Mouse (Mus musculus): ENCODE results near the gene Eif4e1b. TPM values are rescaled to one million over a fixed set of nuclear protein-coding genes. Genes with fewer than 3 reads are reported as not detected.

Gene Eif4e1b
- polyA plus RNA-seq, 1 experiment from 2014 or later, result not detected

- Histone ChIP-seq H3K4me1 (peaks cover 25% of the 10 kb centered on the region), H3K36me3 (no peaks in the 10 kb centered on the region), H3K4me3 (no peak overlapping the region), H3K27ac (replicated peaks) (no peak overlapping the region), H3K9me3 (replicated peaks) (no peaks in the 10 kb centered on the region), H3K27me3 (ENCODE audit: low read depth, poor library complexity, severe bottlenecking) (peaks cover 90% of the 10 kb centered on the region)
- DNase-seq (ENCODE audit: low spot score), result no peak
- WGBS, result 79% methylated on average over 16 of the region's 16 CpGs
Measured at GRCm38 (mm10) chr13:54794002-54794577, 10.3 kb downstream of the Eif4e1b start.

- no peak for DNase-seq (ENCODE audit: low spot score)
- Histone ChIP-seq H3K27ac (replicated peaks) (no peak overlapping the region), H3K27me3 (ENCODE audit: low read depth, poor library complexity, severe bottlenecking) (peaks cover 87% of the 10 kb centered on the region), H3K4me3 (no peak overlapping the region), H3K36me3 (no peaks in the 10 kb centered on the region), H3K4me1 (peaks cover 18% of the 10 kb centered on the region), H3K9me3 (replicated peaks) (no peaks in the 10 kb centered on the region)
- 60% methylated on average over 5 of the region's 5 CpGs for WGBS
Measured at GRCm38 (mm10) chr13:54794843-54795242, 11.0 kb downstream of the Eif4e1b start.

- peaks cover 7% of the 10 kb centered on the region for H3K4me1 ChIP-seq
- 41% methylated on average over 4 of the region's 4 CpGs for whole genome bisulfite sequencing
- peaks cover 62% of the 10 kb centered on the region for H3K27me3 ChIP-seq (ENCODE audit: low read depth, poor library complexity, severe bottlenecking)
Measured at GRCm38 (mm10) chr13:54797356-54797755, 13.6 kb downstream of the Eif4e1b start.

GRCm38 (mm10) chr13:54797861-54798643, 14.3 kb downstream of the Eif4e1b start:
- Histone ChIP-seq H3K27ac (replicated peaks) (no peak overlapping the region), H3K9me3 (replicated peaks) (no peaks in the 10 kb centered on the region), H3K27me3 (ENCODE audit: low read depth, poor library complexity, severe bottlenecking) (peaks cover 55% of the 10 kb centered on the region), H3K4me3 (no peak overlapping the region), H3K4me1 (no peaks in the 10 kb centered on the region; the same call in 1 of the 2 replicates), H3K36me3 (no peaks in the 10 kb centered on the region)
- no peak for DNase-seq (ENCODE audit: low spot score)
- WGBS, result 85% methylated on average over 16 of the region's 16 CpGs

More at GRCm38 (mm10) chr13:54797356-54797755, 13.6 kb downstream of the Eif4e1b start:
- Histone ChIP-seq H3K27ac (replicated peaks) (no peak overlapping the region), H3K9me3 (replicated peaks) (no peaks in the 10 kb centered on the region), H3K4me3 (no peak overlapping the region), H3K36me3 (no peaks in the 10 kb centered on the region)
- peak; percentile 46 for DNase-seq (ENCODE audit: low spot score)

- H3K9me3 ChIP-seq (replicated peaks), result no peaks in the 10 kb centered on the region
- no peaks in the 10 kb centered on the region for H3K36me3 ChIP-seq
- H3K4me1 ChIP-seq, result no peaks in the 10 kb centered on the region
- WGBS, result 78% methylated on average over 10 of the region's 10 CpGs
- peaks cover 52% of the 10 kb centered on the region for H3K27me3 ChIP-seq (ENCODE audit: low read depth, poor library complexity, severe bottlenecking)
- no peak for DNase-seq (ENCODE audit: low spot score)
- H3K4me3 ChIP-seq, result no peak overlapping the region
- H3K27ac ChIP-seq (replicated peaks), result no peak overlapping the region
Measured at GRCm38 (mm10) chr13:54798740-54799139, 14.9 kb downstream of the Eif4e1b start.

GRCm38 (mm10) chr13:54799701-54800100, 15.9 kb downstream of the Eif4e1b start:
- no peaks in the 10 kb centered on the region for H3K9me3 ChIP-seq (replicated peaks)
- no peaks in the 10 kb centered on the region for H3K36me3 ChIP-seq
- peaks cover 52% of the 10 kb centered on the region for H3K27me3 ChIP-seq (ENCODE audit: low read depth, poor library complexity, severe bottlenecking)
- DNase-seq (ENCODE audit: low spot score), result peak; percentile 79
- no peak overlapping the region for H3K27ac ChIP-seq (replicated peaks)
- no peaks in the 10 kb centered on the region for H3K4me1 ChIP-seq
- WGBS, result 28% methylated on average over 9 of the region's 9 CpGs
- H3K4me3 ChIP-seq, result no peak overlapping the region

GRCm38 (mm10) chr13:54800206-54800605, 16.4 kb downstream of the Eif4e1b start:
- no peak overlapping the region for H3K27ac ChIP-seq (replicated peaks)
- no peaks in the 10 kb centered on the region for H3K36me3 ChIP-seq
- WGBS, result 85% methylated on average over 4 of the region's 4 CpGs
- peaks cover 2% of the 10 kb centered on the region; the same call in 1 of the 2 replicates for H3K4me1 ChIP-seq
- H3K4me3 ChIP-seq, result no peak overlapping the region
- no peaks in the 10 kb centered on the region for H3K9me3 ChIP-seq (replicated peaks)
- peaks cover 52% of the 10 kb centered on the region for H3K27me3 ChIP-seq (ENCODE audit: low read depth, poor library complexity, severe bottlenecking)
- no peak for DNase-seq (ENCODE audit: low spot score)

GRCm38 (mm10) chr13:54803010-54803409, 19.2 kb downstream of the Eif4e1b start:
- H3K27ac ChIP-seq (replicated peaks), result no peak overlapping the region
- peaks cover 18% of the 10 kb centered on the region for H3K4me1 ChIP-seq
- WGBS, result 75% methylated on average over 6 of the region's 6 CpGs
- DNase-seq (ENCODE audit: low spot score), result no peak
- no peaks in the 10 kb centered on the region for H3K9me3 ChIP-seq (replicated peaks)
- no peak overlapping the region for H3K4me3 ChIP-seq
- H3K36me3 ChIP-seq, result no peaks in the 10 kb centered on the region
- H3K27me3 ChIP-seq (ENCODE audit: low read depth, poor library complexity, severe bottlenecking), result peaks cover 56% of the 10 kb centered on the region

GRCm38 (mm10) chr13:54805134-54805838, 21.5 kb downstream of the Eif4e1b start:
- 42% methylated on average over 21 of the region's 21 CpGs for WGBS
- Histone ChIP-seq H3K27me3 (ENCODE audit: low read depth, poor library complexity, severe bottlenecking) (peaks cover 54% of the 10 kb centered on the region), H3K9me3 (replicated peaks) (no peaks in the 10 kb centered on the region), H3K4me3 (no peak overlapping the region), H3K4me1 (peaks cover 18% of the 10 kb centered on the region), H3K27ac (replicated peaks) (no peak overlapping the region), H3K36me3 (no peaks in the 10 kb centered on the region)
- DNase-seq (ENCODE audit: low spot score), result peak; percentile 62

GRCm38 (mm10) chr13:54806434-54806976, 22.7 kb downstream of the Eif4e1b start:
- DNase-seq (ENCODE audit: low spot score), result no peak
- no peaks in the 10 kb centered on the region for H3K36me3 ChIP-seq
- peaks cover 18% of the 10 kb centered on the region for H3K4me1 ChIP-seq
- no peak overlapping the region for H3K4me3 ChIP-seq
- no peaks in the 10 kb centered on the region for H3K9me3 ChIP-seq (replicated peaks)
- WGBS, result 23% methylated on average over 13 of the region's 13 CpGs
- H3K27me3 ChIP-seq (ENCODE audit: low read depth, poor library complexity, severe bottlenecking), result peaks cover 54% of the 10 kb centered on the region
- H3K27ac ChIP-seq (replicated peaks), result 0 out of 2 replicates have a peak overlapping the region, but pooled peaks have one; percentile 30

GRCm38 (mm10) chr13:54808067-54808466, 24.3 kb downstream of the Eif4e1b start:
- no peak for DNase-seq (ENCODE audit: low spot score)
- Histone ChIP-seq H3K27me3 (ENCODE audit: low read depth, poor library complexity, severe bottlenecking) (peaks cover 54% of the 10 kb centered on the region), H3K4me3 (no peak overlapping the region), H3K27ac (replicated peaks) (no peak overlapping the region), H3K9me3 (replicated peaks) (no peaks in the 10 kb centered on the region), H3K4me1 (peaks cover 18% of the 10 kb centered on the region), H3K36me3 (no peaks in the 10 kb centered on the region)
- WGBS, result 85% methylated on average over 12 of the region's 12 CpGs

GRCm38 (mm10) chr13:54811476-54811875, 27.7 kb downstream of the Eif4e1b start:
- no peak overlapping the region for H3K27ac ChIP-seq (replicated peaks)
- no peak overlapping the region for H3K4me3 ChIP-seq
- peaks cover 26% of the 10 kb centered on the region for H3K27me3 ChIP-seq (ENCODE audit: low read depth, poor library complexity, severe bottlenecking)
- H3K9me3 ChIP-seq (replicated peaks), result no peaks in the 10 kb centered on the region
- 72% methylated on average over 7 of the region's 7 CpGs for WGBS
- no peaks in the 10 kb centered on the region for H3K36me3 ChIP-seq
- peaks cover 4% of the 10 kb centered on the region for H3K4me1 ChIP-seq
- DNase-seq (ENCODE audit: low spot score), result no peak

Data from midbrain, embryonic 10.5 days (tissue).